Mouse (Mus musculus) lung, adult 18-20 months (tissue): Measurements from ENCODE around the gene Tmem53.

Experiments
- DNase-seq, 2 experiments: peaks; one replicate each; pipeline ENCODE4 v3.0.0; 2022; ENCODE audit warnings: mixed read lengths in 2 of 2

The Tmem53 gene

GRCm38 (mm10) chr4:117317701-117318190 lies 66.0 kb downstream of the Tmem53 start:
- DNase-seq, result no peak
